Mouse (Mus musculus) C2C12 (cell line): ENCODE data around the gene Atrnl1. TPM values are rescaled to one million over a fixed set of nuclear protein-coding genes. Genes with fewer than 3 reads are reported as not detected.

ENCODE experiments used
- H3K27me3 ChIP-seq: one replicate; pipeline ENCODE4 v1.6.1; 2011; ENCODE audit not compliant: control insufficient read depth, insufficient read depth, insufficient read length
- H3K36me3 ChIP-seq: one replicate; pipeline ENCODE4 v1.6.1; 2011; ENCODE audit not compliant: control insufficient read depth, insufficient read depth
- H3K4me3 ChIP-seq: one replicate; pipeline ENCODE4 v1.5.1; 2011; ENCODE audit warnings: mild to moderate bottlenecking, control low read depth; ENCODE audit not compliant: poor library complexity, insufficient read depth, severe bottlenecking
- H3K79me2 ChIP-seq: one replicate; pipeline ENCODE4 v1.6.1; 2011; ENCODE audit not compliant: control insufficient read depth, insufficient read depth
- H3K79me3 ChIP-seq: one replicate; pipeline ENCODE4 v1.6.1; 2011; ENCODE audit warnings: low read depth, control low read depth
- H3ac ChIP-seq: one replicate; pipeline ENCODE3; 2011; ENCODE audit warnings: low read depth; ENCODE audit not compliant: control insufficient read depth, insufficient read length
- CEBPB ChIP-seq: IDR thresholded peaks from one replicate; pipeline ENCODE4 v1.6.1; 2011; ENCODE audit warnings: low read depth, mild to moderate bottlenecking, control low read depth, moderate library complexity
- CTCF ChIP-seq: IDR thresholded peaks from one replicate; pipeline ENCODE4 v1.5.1; 2011; ENCODE audit not compliant: control insufficient read depth, insufficient read depth, insufficient read length
- FOSL1 ChIP-seq: IDR thresholded peaks from one replicate; pipeline ENCODE4 v1.8.0; 2011; ENCODE audit warnings: mild to moderate bottlenecking, low read length; ENCODE audit not compliant: poor library complexity, insufficient read depth, severe bottlenecking
- MAX ChIP-seq: IDR thresholded peaks from one replicate; pipeline ENCODE4 v1.6.1; 2011; ENCODE audit warnings: mild to moderate bottlenecking, control low read depth
- MYOD1 ChIP-seq: IDR thresholded peaks from one replicate; pipeline ENCODE4 v1.6.1; 2011; ENCODE audit warnings: low read depth; ENCODE audit not compliant: control insufficient read depth, insufficient read length
- MYOG ChIP-seq: IDR thresholded peaks from one replicate; pipeline ENCODE4 v1.6.1; 2011; ENCODE audit not compliant: control insufficient read depth, insufficient read length; ENCODE audit errors: extremely low read depth
- USF1 ChIP-seq: IDR thresholded peaks from one replicate; pipeline ENCODE4 v1.6.1; 2011; ENCODE audit warnings: low read depth, mild to moderate bottlenecking, control low read depth, moderate library complexity
- polyA plus RNA-seq: library from polyadenylated mRNA; unstranded; fragments of >200 nt; fragmentation: generic; extraction: Trizol; gene quantifications from one replicate; pipeline ENCODE4 v1.2.1, GENCODE M21; 2012; ENCODE audit warnings: missing spikeins

The Atrnl1 gene
- polyA plus RNA-seq, 1 experiment: 3.3 TPM

DNA sequence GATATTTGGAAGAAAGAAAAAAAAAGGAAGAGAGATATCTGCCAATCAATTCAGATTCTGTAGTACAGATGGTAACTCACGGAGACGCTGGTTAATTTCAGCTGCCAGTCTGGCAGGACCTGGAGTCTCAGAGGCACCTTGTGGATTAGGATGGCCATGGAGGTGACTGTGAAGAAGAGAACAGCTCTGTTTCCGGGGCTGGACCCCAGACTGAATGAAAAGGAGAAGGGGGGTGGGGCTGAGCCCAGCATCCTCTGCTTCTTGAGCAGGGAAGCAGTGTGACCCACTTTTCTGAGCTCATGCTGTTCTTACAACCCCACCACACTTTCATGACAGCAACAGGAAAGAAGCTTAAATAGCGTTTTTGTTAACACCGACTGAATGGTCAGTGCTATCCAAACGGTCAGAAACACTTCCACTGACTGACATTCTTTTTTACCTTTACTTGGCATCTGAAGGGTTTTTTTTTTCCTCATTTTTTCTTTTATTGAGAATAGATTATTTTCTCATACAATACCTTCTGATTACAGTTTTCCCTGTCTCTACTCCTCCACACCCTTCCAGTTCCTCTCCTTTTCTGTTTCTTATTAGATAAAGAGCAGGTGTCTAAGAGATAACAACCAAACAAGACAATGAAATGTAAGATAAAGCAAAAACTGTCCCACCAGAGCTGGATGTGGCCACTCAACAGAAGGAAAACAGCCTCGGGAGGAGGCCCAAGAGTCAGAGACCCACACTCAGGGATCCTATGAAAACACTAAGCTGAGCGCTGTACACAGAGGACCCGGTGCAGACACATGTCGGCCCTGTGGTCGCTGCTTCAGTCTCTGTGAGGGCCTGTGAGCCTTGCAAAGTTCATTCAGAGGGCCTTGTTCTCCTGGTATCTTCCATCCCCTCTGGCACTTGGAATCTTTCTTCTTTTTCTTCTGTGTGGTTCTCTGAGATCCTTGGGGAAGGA lies 317.0 kb downstream of the Atrnl1 start:
- Histone ChIP-seq H3K27me3 (no peaks in the 10 kb centered on the region), H3K4me3 (no peak overlapping the region), H3ac (no peak overlapping the region), H3K79me2 (no peaks in the 10 kb centered on the region), H3K79me3 (no peaks in the 10 kb centered on the region), H3K36me3 (no peaks in the 10 kb centered on the region)
- TF ChIP-seq FOSL1 (no peak), MYOG (no peak), USF1 (no peak)

DNA sequence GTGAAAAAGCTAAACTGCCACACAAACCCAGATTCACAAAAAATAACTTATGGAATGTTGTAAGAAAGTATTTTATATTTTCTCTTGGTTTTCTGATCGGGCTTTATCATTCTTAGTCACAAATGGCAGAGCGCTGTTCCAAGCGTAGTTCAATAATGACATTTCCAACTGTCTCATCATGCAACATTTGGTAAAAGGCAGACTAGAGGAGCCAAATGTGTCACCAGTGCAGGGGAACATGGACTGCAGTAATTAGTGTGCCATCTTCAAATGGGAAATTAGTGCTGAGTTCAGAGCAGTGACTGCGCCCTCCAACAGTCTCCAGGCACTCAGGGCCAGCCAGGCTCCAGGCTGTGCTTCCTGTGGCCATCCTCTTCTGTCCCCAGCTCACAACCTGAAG lies 320.8 kb downstream of the Atrnl1 start:
- no peaks in the 10 kb centered on the region for H3K36me3 ChIP-seq
- H3K79me2 ChIP-seq: no peaks in the 10 kb centered on the region
- no peak overlapping the region for H3ac ChIP-seq
- H3K27me3 ChIP-seq: no peaks in the 10 kb centered on the region
- no peaks in the 10 kb centered on the region for H3K79me3 ChIP-seq
- TF ChIP-seq MYOG: no peak
- TF ChIP-seq USF1: no peak
- TF ChIP-seq MAX: no peak
- TF ChIP-seq MYOD1: no peak
- TF ChIP-seq FOSL1: no peak
- TF ChIP-seq CTCF: no peak
- TF ChIP-seq CEBPB: no peak
- H3K4me3 ChIP-seq: no peak overlapping the region

DNA sequence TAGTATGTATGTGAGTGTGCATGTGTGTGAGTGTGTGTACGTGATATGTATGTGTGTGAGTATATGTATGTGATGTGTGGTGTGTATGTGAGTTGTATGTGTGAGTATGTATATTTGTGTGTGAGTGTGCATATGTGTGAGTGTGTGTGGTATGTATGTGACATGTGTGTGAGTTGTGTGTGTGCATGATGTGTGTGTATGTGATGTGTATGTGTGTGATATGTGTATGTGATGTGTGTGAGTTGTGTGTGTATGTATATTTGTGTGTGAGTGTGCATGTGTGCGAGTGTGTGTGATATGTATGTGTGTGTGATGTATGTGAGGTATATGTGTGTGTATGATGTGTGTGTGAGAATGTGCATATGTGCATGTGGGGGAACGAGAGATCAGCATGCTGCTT lies 326.0 kb downstream of the Atrnl1 start:
- Histone ChIP-seq H3K79me2 (no peaks in the 10 kb centered on the region), H3ac (no peak overlapping the region), H3K4me3 (no peak overlapping the region), H3K36me3 (no peaks in the 10 kb centered on the region), H3K27me3 (no peaks in the 10 kb centered on the region), H3K79me3 (no peaks in the 10 kb centered on the region)
- no peak for TF ChIP-seq CEBPB
- TF ChIP-seq MYOG: no peak
- TF ChIP-seq MYOD1: no peak
- TF ChIP-seq MAX: no peak
- no peak for TF ChIP-seq USF1
- no peak for TF ChIP-seq FOSL1
- no peak for TF ChIP-seq CTCF

DNA sequence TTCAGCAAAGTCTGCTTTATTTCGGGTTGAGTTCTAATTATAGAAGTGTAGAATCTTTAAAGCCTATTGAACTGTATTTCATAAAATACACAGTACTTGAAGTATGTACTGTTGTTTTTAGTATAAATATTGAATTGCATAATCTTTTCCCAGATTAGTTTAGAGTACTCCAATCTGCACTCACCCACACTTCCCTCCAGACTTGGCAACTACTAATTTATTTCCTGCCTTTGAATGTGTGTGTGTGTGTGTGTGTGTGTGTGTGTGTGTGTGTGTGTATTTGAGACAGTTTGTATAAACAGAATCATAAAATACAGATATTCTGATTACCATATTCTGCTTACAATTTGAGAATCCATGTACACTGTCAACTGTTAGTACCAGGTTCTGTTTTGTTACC lies 328.3 kb downstream of the Atrnl1 start:
- H3K79me2 ChIP-seq: no peaks in the 10 kb centered on the region
- no peaks in the 10 kb centered on the region for H3K36me3 ChIP-seq
- TF ChIP-seq MYOD1 (no peak), FOSL1 (no peak), CTCF (no peak), MAX (no peak), CEBPB (no peak), USF1 (no peak), MYOG (no peak)
- no peak overlapping the region for H3ac ChIP-seq
- no peak overlapping the region for H3K4me3 ChIP-seq
- H3K27me3 ChIP-seq: no peaks in the 10 kb centered on the region
- H3K79me3 ChIP-seq: no peaks in the 10 kb centered on the region

DNA sequence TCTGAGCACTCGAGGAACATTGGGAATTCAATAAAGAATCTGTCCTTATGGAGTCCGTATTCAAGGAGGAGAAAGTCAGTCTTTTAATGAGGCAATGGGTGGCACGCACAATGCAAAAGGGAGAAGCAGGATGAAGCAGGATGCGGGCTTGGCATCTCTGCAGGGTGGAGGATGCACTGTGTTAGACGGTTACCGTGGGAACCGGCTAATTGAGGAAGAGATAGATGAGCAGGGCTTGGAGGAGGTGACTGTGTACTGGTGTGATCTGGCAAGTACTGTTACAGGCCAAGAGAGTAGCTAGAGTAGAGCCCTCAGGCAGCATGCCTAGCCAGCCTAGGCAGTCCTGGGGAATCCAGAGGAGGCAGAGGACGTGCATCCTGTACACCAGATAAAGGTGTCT lies 330.7 kb downstream of the Atrnl1 start:
- Histone ChIP-seq H3K4me3 (no peak overlapping the region), H3K36me3 (no peaks in the 10 kb centered on the region), H3K79me2 (no peaks in the 10 kb centered on the region), H3K27me3 (no peaks in the 10 kb centered on the region), H3K79me3 (no peaks in the 10 kb centered on the region), H3ac (no peak overlapping the region)
- no peak for TF ChIP-seq CTCF
- no peak for TF ChIP-seq MYOD1
- TF ChIP-seq MYOG: no peak

DNA sequence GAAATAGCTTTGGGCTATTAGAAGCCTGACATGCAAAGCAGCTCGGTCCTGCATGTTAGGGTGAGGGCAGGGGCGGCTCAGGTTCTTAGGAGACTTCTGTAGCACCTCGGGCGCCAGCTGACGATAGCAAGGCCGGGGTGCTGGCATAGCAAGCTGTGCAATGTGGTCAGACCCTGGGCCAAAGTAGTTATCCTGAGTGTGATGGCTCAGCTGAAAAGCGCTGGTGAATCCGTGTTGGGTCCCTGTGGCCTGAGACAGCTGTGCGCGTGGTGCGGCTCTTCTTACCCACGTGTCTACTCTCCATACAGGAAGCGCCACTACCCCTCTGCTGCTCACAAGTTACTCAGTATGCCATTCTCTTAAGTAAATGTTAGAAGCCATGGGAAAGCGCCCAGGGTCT lies 331.4 kb downstream of the Atrnl1 start:
- H3K36me3 ChIP-seq: no peaks in the 10 kb centered on the region
- H3K27me3 ChIP-seq: no peaks in the 10 kb centered on the region
- TF ChIP-seq FOSL1: no peak
- TF ChIP-seq MYOG: no peak
- TF ChIP-seq MYOD1: no peak
- no peak for TF ChIP-seq CEBPB
- no peak for TF ChIP-seq CTCF
- TF ChIP-seq USF1: no peak
- no peak for TF ChIP-seq MAX
- H3ac ChIP-seq: no peak overlapping the region
- H3K79me3 ChIP-seq: no peaks in the 10 kb centered on the region
- H3K4me3 ChIP-seq: no peak overlapping the region
- no peaks in the 10 kb centered on the region for H3K79me2 ChIP-seq
